Mouse (Mus musculus) lung, embryonic 16.5 days (tissue): ENCODE measurements around the gene Olfr279. TPM values are rescaled to one million over a fixed set of nuclear protein-coding genes. Genes with fewer than 3 reads are reported as not detected.
A peak's percentile ranks its signal among the peaks of the same experiment; 100 is the strongest.
"Not testable (repeated sequence)": the region's sequence is repeated elsewhere in the genome, so short reads cannot be mapped to it uniquely, and the experiment has no call there.

Experiments
- ATAC-seq: fragments of 200-750 bp; cut with Nextera tagmentation; 2 replicates; pipeline ENCODE4 v1.8.0; 2017; ENCODE audit warnings: low read depth, mild to moderate bottlenecking, moderate library complexity
- H3K27ac ChIP-seq: fragments of 300-500 bp; sonication (generic); 2 replicates; pipeline ENCODE4 v1.5.1; 2014; ENCODE audit warnings: mild to moderate bottlenecking, control low read depth, low read length
- H3K27me3 ChIP-seq: fragments of 300-500 bp; sonication (generic); 2 replicates; pipeline ENCODE4 v1.6.1; 2014; ENCODE audit warnings: low read depth, low read length, mixed read lengths; ENCODE audit not compliant: control insufficient read depth, insufficient read depth
- H3K36me3 ChIP-seq: fragments of 300-500 bp; sonication (generic); 2 replicates; pipeline ENCODE4 v1.6.1; 2014; ENCODE audit warnings: low read length; ENCODE audit not compliant: control insufficient read depth, insufficient read depth
- H3K4me1 ChIP-seq: fragments of 300-500 bp; sonication (generic); replicated peaks from 2 replicates; pipeline ENCODE4 v1.6.1; 2014; ENCODE audit warnings: low read length, mixed read lengths; ENCODE audit not compliant: control insufficient read depth, insufficient read depth
- H3K4me2 ChIP-seq: fragments of 300-500 bp; sonication (generic); 2 replicates; pipeline ENCODE4 v1.6.1; 2014; ENCODE audit warnings: low read depth, low read length, control low read depth
- H3K4me3 ChIP-seq: fragments of 300-500 bp; sonication (generic); 2 replicates; pipeline ENCODE4 v1.5.1; 2014; ENCODE audit warnings: mild to moderate bottlenecking, low read length, control low read depth
- H3K9ac ChIP-seq: fragments of 300-500 bp; sonication (generic); 2 replicates; pipeline ENCODE4 v1.6.1; 2014; ENCODE audit warnings: low read length, control low read depth
- H3K9me3 ChIP-seq: fragments of 300-500 bp; sonication (generic); 2 replicates; pipeline ENCODE4 v1.6.1; 2016; ENCODE audit warnings: low read length; ENCODE audit not compliant: control insufficient read depth
- WGBS: fragments of 180-500 bp; shearing (Covaris S2); extraction: QIAGEN DNeasy Blood & Tissue Kit; methylation state at CpG from one replicate; pipeline ENCODE4 v1.1.7; 2014; 5-methylcytosine and 5-hydroxymethylcytosine counted together
- polyA plus RNA-seq: library from polyadenylated mRNA; unstranded; fragments of >200 nt; fragmentation: Nextera tagmentation; extraction: Ambion mirVana; gene quantifications from 2 replicates; pipeline ENCODE4 v1.2.1, GENCODE M21; 2015

The Olfr279 gene
- polyA plus RNA-seq, 1 experiment from 2014 or later: not detected

DNA sequence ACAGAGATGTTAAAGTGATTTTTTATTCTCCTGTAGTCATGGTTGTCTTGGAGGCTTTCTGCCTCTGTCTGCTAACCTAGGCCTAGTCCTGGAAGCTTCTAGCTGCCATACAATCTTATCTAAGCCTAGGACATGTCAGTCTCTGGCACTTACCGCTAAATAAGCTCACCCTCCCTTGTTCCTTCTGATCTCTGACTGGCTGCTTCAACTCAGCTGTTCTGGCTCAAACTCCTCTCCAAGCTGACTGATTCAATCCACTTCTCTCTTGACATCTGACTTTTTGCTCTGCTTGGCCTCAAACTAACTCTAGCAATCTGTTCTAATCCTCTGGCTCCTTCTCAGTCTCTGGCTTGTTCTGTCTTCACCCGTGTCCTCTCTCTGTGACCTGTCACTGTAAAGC is 22.6 kb downstream of the Olfr279 start:
- not testable (repeated sequence) for H3K9me3 ChIP-seq, H3K27ac ChIP-seq, H3K27me3 ChIP-seq, ATAC-seq, H3K9ac ChIP-seq, H3K4me2 ChIP-seq, H3K4me1 ChIP-seq, H3K4me3 ChIP-seq
- 73% methylated on average over 2 of the region's 2 CpGs for WGBS
- H3K36me3 ChIP-seq: peaks cover 12% of the 10 kb centered on the region

DNA sequence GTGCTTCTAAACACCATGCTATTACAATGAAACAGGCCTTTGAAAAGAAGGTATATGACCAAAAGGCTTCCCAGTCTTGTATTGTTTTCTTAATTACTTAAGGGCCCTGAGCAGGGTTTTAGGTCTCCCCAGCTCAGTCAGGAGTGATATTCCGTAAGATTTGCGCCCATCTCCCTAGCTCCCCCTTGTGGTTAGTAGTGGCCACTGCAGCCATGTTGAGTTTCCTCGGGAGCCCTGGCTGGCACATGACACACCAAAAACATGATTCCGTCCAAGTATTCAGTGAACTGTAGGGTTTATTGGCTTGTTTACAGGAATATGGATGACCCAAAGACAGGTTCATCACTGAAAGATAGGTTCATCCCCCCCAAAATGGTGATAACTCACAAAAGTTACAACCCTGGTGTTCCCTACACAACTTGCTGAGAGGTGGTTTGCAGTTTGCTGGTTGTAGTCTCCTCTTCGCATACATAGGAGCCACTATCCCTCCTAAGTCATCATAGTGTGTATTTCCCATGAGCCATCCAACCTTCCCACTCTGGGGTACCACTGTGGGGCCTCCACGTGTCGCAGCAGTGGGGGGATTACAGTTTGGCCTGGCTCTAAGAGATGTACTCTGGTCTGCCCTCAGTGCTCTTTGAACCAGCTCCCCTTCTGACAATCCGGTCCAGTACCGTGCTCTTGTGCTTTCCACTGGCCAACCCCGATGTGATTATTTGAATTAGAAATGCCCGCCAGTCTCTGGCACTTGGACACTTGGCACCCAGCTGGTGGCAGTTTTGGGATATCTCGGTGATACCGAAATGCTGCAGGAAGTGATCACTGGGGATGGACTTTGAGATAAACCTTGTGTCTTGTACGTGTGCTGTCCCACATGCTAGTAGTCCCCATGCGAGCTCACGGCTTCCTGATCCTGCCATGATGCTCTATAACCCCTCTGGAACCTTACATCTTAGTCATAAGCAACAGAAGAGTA is 25.5 kb downstream of the Olfr279 start:
- Histone ChIP-seq H3K4me1 (no peaks in the 10 kb centered on the region; the same call in 1 of the 2 replicates), H3K4me3 (no peak overlapping the region), H3K27me3 (no peaks in the 10 kb centered on the region), H3K36me3 (peaks cover 35% of the 10 kb centered on the region), H3K4me2 (no peak overlapping the region), H3K9ac (no peak overlapping the region), H3K27ac (no peak overlapping the region), H3K9me3 (no peaks in the 10 kb centered on the region)
- no peak for ATAC-seq
- WGBS: 65% methylated on average over 16 of the region's 16 CpGs

DNA sequence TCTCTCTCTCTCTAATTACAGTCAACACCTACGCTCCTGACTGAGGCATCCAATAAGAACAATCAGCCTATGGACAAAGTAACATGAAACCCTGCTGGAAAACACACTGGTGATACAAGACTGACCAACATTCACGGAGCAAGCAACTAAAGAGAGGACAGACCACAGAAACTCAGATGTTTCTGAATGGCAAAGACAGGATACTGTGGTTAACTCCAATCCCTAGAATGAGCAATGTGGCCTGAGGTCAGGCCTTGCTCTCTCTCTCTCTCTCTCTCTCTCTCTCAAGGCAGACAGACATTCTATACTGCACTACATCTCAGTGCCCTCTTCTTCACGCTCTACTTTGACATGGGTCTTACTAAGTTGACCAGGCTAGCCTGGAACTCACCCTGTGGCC is 29.0 kb downstream of the Olfr279 start:
- H3K27me3 ChIP-seq: no peaks in the 10 kb centered on the region
- no peak overlapping the region for H3K4me2 ChIP-seq
- H3K36me3 ChIP-seq: peaks cover 62% of the 10 kb centered on the region
- 84% methylated on average over 3 of the region's 3 CpGs for WGBS
- H3K9ac ChIP-seq: no peak overlapping the region
- ATAC-seq: no peak
- H3K27ac ChIP-seq: no peak overlapping the region
- H3K9me3 ChIP-seq: no peaks in the 10 kb centered on the region
- no peaks in the 10 kb centered on the region for H3K4me1 ChIP-seq
- H3K4me3 ChIP-seq: no peak overlapping the region

DNA sequence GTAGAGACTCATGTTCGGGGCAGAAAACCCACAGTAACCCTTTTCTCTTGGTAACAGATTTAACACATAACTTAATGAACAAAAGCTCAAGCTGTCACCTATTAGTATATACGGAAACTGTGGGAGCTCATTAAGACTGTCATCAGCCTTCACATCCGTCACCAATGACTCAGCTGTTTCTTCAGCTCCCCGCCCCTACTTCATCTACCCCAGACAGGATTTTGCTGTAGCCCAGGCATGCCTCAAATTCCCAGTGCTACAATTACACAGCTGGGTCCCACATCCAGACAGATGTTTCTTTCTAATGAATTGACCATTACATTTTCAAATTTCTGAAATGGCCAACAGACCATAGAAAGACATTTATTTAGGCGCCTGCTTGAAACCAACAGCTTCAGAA is 33.9 kb downstream of the Olfr279 start:
- H3K27ac ChIP-seq: no peak overlapping the region
- no peaks in the 10 kb centered on the region for H3K27me3 ChIP-seq
- H3K36me3 ChIP-seq: peaks cover 80% of the 10 kb centered on the region
- H3K4me2 ChIP-seq: no peak overlapping the region
- no peak overlapping the region for H3K9ac ChIP-seq
- H3K9me3 ChIP-seq: no peaks in the 10 kb centered on the region
- no peak for ATAC-seq
- no peaks in the 10 kb centered on the region for H3K4me1 ChIP-seq
- H3K4me3 ChIP-seq: no peak overlapping the region
- WGBS: 78% methylated on average over 5 of the region's 5 CpGs

DNA sequence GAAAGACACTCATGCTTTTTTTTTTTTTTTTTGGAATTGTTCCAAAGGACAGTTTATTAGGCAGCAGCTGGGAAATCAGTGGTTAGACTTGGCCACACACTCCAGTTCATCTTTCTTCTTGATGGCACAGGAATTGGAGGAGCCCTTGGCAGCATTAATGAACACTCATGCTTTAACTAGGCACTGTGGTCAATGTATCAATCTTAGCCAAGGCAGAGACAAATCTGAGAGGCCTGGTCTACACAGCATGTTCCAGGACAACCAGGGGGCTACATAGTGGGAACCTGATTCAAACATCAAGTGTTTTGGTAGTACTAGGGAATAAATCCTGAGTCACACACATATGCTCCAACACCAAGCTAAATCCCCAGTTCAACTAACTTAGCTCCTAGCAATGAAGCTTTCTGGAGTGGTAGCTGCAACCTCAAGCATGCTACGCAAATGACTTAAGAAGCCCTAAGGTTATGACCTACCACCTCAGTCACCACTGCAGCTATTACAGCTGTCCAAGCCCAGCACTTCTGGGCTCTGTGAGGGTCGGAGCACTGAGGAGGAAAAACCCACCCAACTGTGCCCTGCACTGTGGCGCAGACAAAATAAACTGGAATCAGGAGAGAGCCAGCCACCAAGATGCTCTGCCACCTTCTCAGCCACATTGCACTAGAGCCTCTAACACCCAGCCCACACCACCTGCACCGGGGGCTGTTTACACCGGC is 35.0 kb downstream of the Olfr279 start:
- Histone ChIP-seq H3K9ac (no peak overlapping the region), H3K4me1 (peaks cover 4% of the 10 kb centered on the region), H3K4me3 (no peak overlapping the region), H3K9me3 (no peaks in the 10 kb centered on the region), H3K36me3 (peaks cover 75% of the 10 kb centered on the region), H3K4me2 (no peak overlapping the region), H3K27me3 (no peaks in the 10 kb centered on the region), H3K27ac (no peak overlapping the region)
- 84% methylated on average over 5 of the region's 5 CpGs for WGBS
- no peak for ATAC-seq

DNA sequence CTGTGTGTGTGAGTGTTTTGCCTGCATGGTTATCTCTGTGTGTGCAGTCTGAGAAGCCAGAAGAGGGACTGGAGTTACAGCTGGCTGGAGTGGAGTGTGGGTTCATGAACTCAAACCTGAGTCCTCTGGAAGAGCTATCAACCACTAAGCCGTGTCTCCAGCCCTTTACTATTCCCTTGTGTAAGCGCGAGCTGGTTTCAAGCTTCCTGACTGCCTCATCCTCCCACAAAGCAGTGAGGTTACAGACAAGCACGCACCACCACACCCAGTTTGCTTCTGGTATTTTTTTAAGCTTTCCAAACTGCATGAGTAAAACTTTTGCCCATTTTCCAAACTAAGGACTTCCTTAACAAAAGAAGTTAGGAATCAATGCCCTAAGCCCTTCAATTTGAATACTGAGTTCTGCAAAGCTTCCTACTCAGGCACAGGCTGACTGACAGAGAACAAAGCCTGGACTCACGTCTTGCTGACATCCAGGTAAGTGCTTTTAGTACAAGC is 35.9 kb downstream of the Olfr279 start:
- WGBS: 90% methylated on average over 5 of the region's 5 CpGs
- H3K4me3 ChIP-seq: no peak overlapping the region

DNA sequence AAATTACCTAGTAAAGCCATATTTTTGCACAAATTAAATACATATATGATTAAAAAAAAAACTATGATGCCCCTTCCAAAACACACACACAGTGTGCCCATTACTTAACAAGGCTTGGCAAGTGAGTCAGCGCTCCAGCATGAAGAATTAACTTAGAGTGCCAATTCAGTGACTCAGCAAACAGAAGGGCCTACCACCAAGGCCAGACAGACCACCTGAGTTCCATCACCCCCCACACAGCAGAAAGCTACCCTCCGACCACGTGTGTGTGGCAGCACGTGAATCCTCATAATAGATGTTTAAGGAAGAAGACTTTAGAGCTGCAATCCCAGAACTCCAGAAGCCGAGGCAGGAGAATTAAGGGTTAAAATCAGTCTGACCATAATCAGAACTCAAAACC is 40.1 kb downstream of the Olfr279 start:
- Histone ChIP-seq H3K4me3 (peak overlapping the region; percentile 92), H3K36me3 (peaks cover 36% of the 10 kb centered on the region), H3K27ac (no peak overlapping the region), H3K4me1 (peaks cover 12% of the 10 kb centered on the region), H3K27me3 (no peaks in the 10 kb centered on the region), H3K9me3 (no peaks in the 10 kb centered on the region), H3K9ac (peak overlapping the region; percentile 94), H3K4me2 (peak overlapping the region; percentile 77)
- no peak for ATAC-seq
- 15% methylated on average over 5 of the region's 5 CpGs for WGBS

More for the DNA sequence above, 35.9 kb downstream of the Olfr279 start:
- no peak for ATAC-seq
- Histone ChIP-seq H3K4me2 (no peak overlapping the region), H3K27me3 (no peaks in the 10 kb centered on the region), H3K36me3 (peaks cover 67% of the 10 kb centered on the region), H3K27ac (no peak overlapping the region), H3K9me3 (no peaks in the 10 kb centered on the region), H3K4me1 (peaks cover 12% of the 10 kb centered on the region), H3K9ac (no peak overlapping the region)

DNA sequence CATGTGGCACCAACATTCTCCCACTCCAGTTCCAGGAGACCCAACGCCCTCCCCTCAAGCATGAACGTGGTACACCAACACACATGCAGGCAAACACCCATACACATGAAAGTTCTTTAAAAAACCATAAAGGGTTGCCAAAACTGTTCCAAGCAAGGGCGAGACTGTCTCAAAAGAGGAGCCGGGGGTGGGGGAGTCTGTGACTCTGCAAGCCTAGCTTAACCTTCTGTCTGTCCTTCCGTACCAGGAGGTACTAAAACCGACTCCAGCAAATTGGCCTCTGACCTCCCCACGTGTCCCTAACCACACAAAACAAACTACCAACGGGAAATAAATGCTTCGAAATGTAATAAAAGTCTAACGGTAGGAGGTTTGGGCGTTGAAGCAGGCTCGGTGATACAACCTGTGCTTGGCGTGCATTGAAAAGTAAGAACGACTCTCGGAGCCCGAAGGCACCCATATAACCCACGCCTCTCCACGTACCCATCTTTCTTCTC is 40.9 kb downstream of the Olfr279 start:
- H3K36me3 ChIP-seq: peaks cover 28% of the 10 kb centered on the region
- H3K4me1 ChIP-seq: peaks cover 12% of the 10 kb centered on the region
- peak overlapping the region; percentile 10 for H3K27ac ChIP-seq
- H3K4me2 ChIP-seq: peak overlapping the region; percentile 77
- WGBS: under 1% methylated on average over 18 of the region's 18 CpGs
- no peaks in the 10 kb centered on the region for H3K27me3 ChIP-seq
- peak overlapping the region; percentile 94 for H3K9ac ChIP-seq
- peak overlapping the region; percentile 92 for H3K4me3 ChIP-seq
- no peak for ATAC-seq
- no peaks in the 10 kb centered on the region for H3K9me3 ChIP-seq
